9 mouse cellular contexts compared by ENCODE assay signal in genomic region chr5:110558368-110558767, GRCm38 (mm10). TPM values are rescaled to one million over a fixed set of nuclear protein-coding genes. Genes with fewer than 3 reads are reported as not detected.
A peak's percentile ranks its signal among the peaks of the same experiment; 100 is the strongest.
DNase-seq lines count a peak whose midpoint lies in the region; ATAC-seq and TF ChIP-seq lines count a peak whose summit lies in the region.
"Had no signal": no experiment of that assay in that cellular context is flagged by ENCODE, and none has a peak within 500 bp of the region (broad histone marks: within the 10 kb centered on the region; RNA-seq: fewer than 3 reads in every experiment).

No protein-coding gene starts in this region.

- no peaks in the 10 kb centered on the region for H3K36me3 ChIP-seq in hindbrain, postnatal 0 days (ENCODE audit: insufficient read depth, low read length)
- no peaks in the 10 kb centered on the region for H3K36me3 ChIP-seq in hindbrain, embryonic 10.5 days

- CTCF ChIA-PET in Patski (lab: Charles Lee), result no interaction called here

- no peak overlapping the region for H3K9ac ChIP-seq in hindbrain, postnatal 0 days (replicated peaks; ENCODE audit: low read length)

- H3K27me3 ChIP-seq in hindbrain, postnatal 0 days (ENCODE audit: insufficient read depth, low read length), result no peaks in the 10 kb centered on the region
- H3K27me3 ChIP-seq in hindbrain, embryonic 10.5 days (ENCODE audit: insufficient read depth, poor library complexity, severe bottlenecking), result no peaks in the 10 kb centered on the region
- peaks cover 4% of the 10 kb centered on the region for H3K27me3 ChIP-seq in Patski

- in situ Hi-C loops in Patski (cut with MboI; ENCODE audit: low pct_unique_long_range_greater_than_20kb), result no loop called here

- H3K4me1 ChIP-seq in hindbrain, postnatal 0 days (ENCODE audit: insufficient read depth, low read length), result no peaks in the 10 kb centered on the region
- H3K4me1 ChIP-seq in hindbrain, embryonic 10.5 days (replicated peaks), result 0 out of 2 replicates have a peak, but pooled peaks cover 4% of the 10 kb centered on the region

- POLR2A ChIA-PET in Patski (lab: Charles Lee), result no interaction called here

- no peak overlapping the region for H3K27ac ChIP-seq in hindbrain, postnatal 0 days
- no peak overlapping the region for H3K27ac ChIP-seq in hindbrain, embryonic 10.5 days

- ATAC-seq in hindbrain, postnatal 0 days, result no peak
- ATAC-seq in Patski, result no peak

- TF ChIP-seq CTCF in hindbrain, postnatal 0 days (IDR thresholded peaks at IDR 0.05; ENCODE audit: low read depth), result no peak
- no peak for TF ChIP-seq CTCF in Patski (IDR thresholded peaks at IDR 0.05)

- no peaks in the 10 kb centered on the region for H3K9me3 ChIP-seq in hindbrain, postnatal 0 days (ENCODE audit: low read length)
- H3K9me3 ChIP-seq in hindbrain, embryonic 10.5 days, result no peaks in the 10 kb centered on the region

- no peak overlapping the region for H3K4me3 ChIP-seq in hindbrain, postnatal 0 days (ENCODE audit: low read length)
- no peak overlapping the region for H3K4me3 ChIP-seq in hindbrain, embryonic 10.5 days

- peak; percentile 73 for DNase-seq in hindbrain, postnatal 0 days (ENCODE audit: low spot score)
- DNase-seq in hindbrain, embryonic 10.5 days (ENCODE audit: low spot score), result no peak
- peak; percentile 51 for DNase-seq in Patski (ENCODE audit: low read depth, low spot score)
- peak; percentile 47 for DNase-seq in embryo, embryonic 11.5 days (ENCODE audit: low read depth, low spot score)
- DNase-seq in kidney, postnatal 10 days, result peak; percentile 96
- DNase-seq in ovary, postnatal 36 days (ENCODE audit: low spot score), result peak; percentile 70
- DNase-seq in thymus, adult 18-20 months, result no peak
- DNase-seq in layer of hippocampus, adult 9-11 months, result no peak

- 10% methylated on average over 8 of the region's 8 CpGs for WGBS in hindbrain, postnatal 0 days
- WGBS in hindbrain, embryonic 10.5 days, result 17% methylated on average over 8 of the region's 8 CpGs

- H3K4me2 ChIP-seq in hindbrain, postnatal 0 days (ENCODE audit: low read depth, low read length), result no peak overlapping the region

RNA-seq across cellular contexts. Expression of gene Galnt9, which starts 14.2 kb away (rescaled TPM):
- total RNA-seq in hindbrain, postnatal 0 days (2014; rRNA removed), result 26.7 and 27.8 TPM in 2 replicates
- 16.4 and 19.8 TPM in 2 replicates for polyA plus RNA-seq in hindbrain, postnatal 0 days (2015; fragmentation: Nextera tagmentation; extraction: Ambion mirVana)
- 4.5 and 6.4 TPM in 2 replicates for polyA plus RNA-seq in hindbrain, embryonic 10.5 days (2016; fragmentation: Nextera tagmentation; extraction: Ambion mirVana)
- not detected for polyA plus RNA-seq in Patski (2021)
- total RNA-seq: hematopoietic stem cell, adult 5-6 weeks had no signal

Comparison
In these comparisons a context has a peak if more than half of its experiments do, and no peak if none do; other contexts are left out.
1. DNase-seq: peak in hindbrain, postnatal 0 days (single experiment), Patski (single experiment), embryo, embryonic 11.5 days (single experiment), kidney, postnatal 10 days (single experiment) and ovary, postnatal 36 days (single experiment); none in hindbrain, embryonic 10.5 days (single experiment), thymus, adult 18-20 months (0 of 2) and layer of hippocampus, adult 9-11 months (single experiment).